Comparison of ENCODE assay signal across 23 mouse cellular contexts in genomic region chr8:111978147-111978546, GRCm38 (mm10). TPM values are rescaled to one million over a fixed set of nuclear protein-coding genes. Genes with fewer than 3 reads are reported as not detected.
DNase-seq lines count a peak whose midpoint lies in the region; ATAC-seq and TF ChIP-seq lines count a peak whose summit lies in the region.
"Had no signal": no experiment of that assay in that cellular context is flagged by ENCODE, and none has a peak within 500 bp of the region (broad histone marks: within the 10 kb centered on the region; RNA-seq: fewer than 3 reads in every experiment).

No protein-coding gene starts in this region.

- no peaks in the 10 kb centered on the region for H3K79me2 ChIP-seq in heart, adult 2 months (replicated peaks; ENCODE audit: control insufficient read depth, insufficient read depth, low read length)

- no peak overlapping the region for H3K4me2 ChIP-seq in midbrain, embryonic 14.5 days (ENCODE audit: low read length)
- H3K4me2 ChIP-seq in midbrain, embryonic 15.5 days: no peak overlapping the region
- H3K4me2 ChIP-seq: forebrain, embryonic 15.5 days; limb, embryonic 12.5 days had no signal

- no peak for ATAC-seq in midbrain, embryonic 14.5 days (ENCODE audit: low FRiP score, low TSS enrichment)
- no peak for ATAC-seq in midbrain, embryonic 15.5 days (replicated peaks)
- no peak for ATAC-seq in inflammation-experienced regulatory T-cells, adult 6 months
- ATAC-seq: forebrain, embryonic 15.5 days had no signal

- no peak overlapping the region for H3K4me3 ChIP-seq in heart, adult 2 months
- no peak overlapping the region for H3K4me3 ChIP-seq in layer of hippocampus, adult 2 months
- H3K4me3 ChIP-seq in midbrain, embryonic 14.5 days (replicated peaks; ENCODE audit: low read depth, low read length): no peak overlapping the region
- no peak overlapping the region for H3K4me3 ChIP-seq in midbrain, embryonic 15.5 days
- H3K4me3 ChIP-seq: embryonic facial prominence, embryonic 10.5 days; forebrain, embryonic 15.5 days; heart, embryonic 10.5 days; limb, embryonic 12.5 days had no signal

- H3K9me3 ChIP-seq in midbrain, embryonic 14.5 days (ENCODE audit: control insufficient read depth, low read length): no peaks in the 10 kb centered on the region
- no peaks in the 10 kb centered on the region for H3K9me3 ChIP-seq in midbrain, embryonic 15.5 days
- H3K9me3 ChIP-seq: forebrain, embryonic 15.5 days; heart, embryonic 10.5 days; limb, embryonic 12.5 days had no signal

- 82% methylated on average over 10 of the region's 10 CpGs for WGBS in heart, adult 2 months
- 86% methylated on average over 10 of the region's 10 CpGs for WGBS in midbrain, embryonic 14.5 days
- 80% methylated on average over 10 of the region's 10 CpGs for WGBS in midbrain, embryonic 15.5 days

- no peak for TF ChIP-seq POLR2A in heart, adult 2 months (IDR thresholded peaks at IDR 0.05; ENCODE audit: insufficient read depth, low read depth, low read length)

- no peaks in the 10 kb centered on the region for H3K36me3 ChIP-seq in heart, adult 2 months (ENCODE audit: control insufficient read depth, insufficient read depth, low read length)
- peaks cover 32% of the 10 kb centered on the region for H3K36me3 ChIP-seq in midbrain, embryonic 14.5 days (ENCODE audit: control insufficient read depth, insufficient read depth, low read length)
- H3K36me3 ChIP-seq in midbrain, embryonic 15.5 days (replicated peaks): 0 out of 2 replicates have a peak, but pooled peaks cover 11% of the 10 kb centered on the region

- no peaks in the 10 kb centered on the region for H3K27me3 ChIP-seq in heart, adult 2 months (ENCODE audit: control insufficient read depth, insufficient read depth, low read length)
- no peaks in the 10 kb centered on the region for H3K27me3 ChIP-seq in midbrain, embryonic 14.5 days (ENCODE audit: control insufficient read depth, insufficient read depth, low read length)
- H3K27me3 ChIP-seq in midbrain, embryonic 15.5 days (replicated peaks): no peaks in the 10 kb centered on the region
- H3K27me3 ChIP-seq: forebrain, embryonic 15.5 days; limb, embryonic 12.5 days had no signal

- H3K27ac ChIP-seq in heart, adult 2 months: no peak overlapping the region
- H3K27ac ChIP-seq in layer of hippocampus, adult 2 months: 0 out of 2 replicates have a peak overlapping the region, but pooled peaks have one; percentile 28
- H3K27ac ChIP-seq in midbrain, embryonic 14.5 days (replicated peaks; ENCODE audit: low read depth, low read length): no peak overlapping the region
- H3K27ac ChIP-seq in midbrain, embryonic 15.5 days: no peak overlapping the region
- H3K27ac ChIP-seq: embryonic facial prominence, embryonic 10.5 days; forebrain, embryonic 15.5 days; heart, embryonic 10.5 days; limb, embryonic 12.5 days had no signal

- H3K9ac ChIP-seq in heart, adult 2 months (ENCODE audit: low read depth, low read length): no peak overlapping the region
- H3K9ac ChIP-seq in midbrain, embryonic 14.5 days (replicated peaks; ENCODE audit: low read length): no peak overlapping the region
- no peak overlapping the region for H3K9ac ChIP-seq in midbrain, embryonic 15.5 days
- H3K9ac ChIP-seq: forebrain, embryonic 15.5 days; limb, embryonic 12.5 days had no signal

- no peak for TF ChIP-seq EP300 in heart, adult 2 months (IDR thresholded peaks at IDR 0.05; ENCODE audit: insufficient read depth, low read depth, low read length)

- DNase-seq in heart, postnatal 4 days: peak; percentile 20
- no peak for DNase-seq in heart, adult 2 months
- no peak for DNase-seq in layer of hippocampus, adult 2 months (ENCODE audit: low spot score in 2 of 2)
- no peak for DNase-seq in layer of hippocampus, postnatal 25 days (ENCODE audit: extremely low spot score in 1 of 2, low spot score in 1 of 2)
- DNase-seq in midbrain, embryonic 14.5 days: peak; percentile 15
- DNase-seq in cerebellum, postnatal 25 days: no peak
- DNase-seq: adrenal gland, postnatal 10 days; cerebellum, adult 8-10 months; kidney, adult 2 months; kidney, postnatal 36 days; lung, adult 2 months; lung, postnatal 14 days had no signal

- no peaks in the 10 kb centered on the region for H3K4me1 ChIP-seq in heart, adult 2 months (ENCODE audit: control insufficient read depth, insufficient read depth, low read length)
- no peaks in the 10 kb centered on the region for H3K4me1 ChIP-seq in midbrain, embryonic 14.5 days (ENCODE audit: control insufficient read depth, insufficient read depth, low read length)
- no peaks in the 10 kb centered on the region for H3K4me1 ChIP-seq in midbrain, embryonic 15.5 days
- H3K4me1 ChIP-seq: embryonic facial prominence, embryonic 10.5 days; forebrain, embryonic 15.5 days; limb, embryonic 12.5 days had no signal

- TF ChIP-seq CTCF in heart, adult 2 months (IDR thresholded peaks at IDR 0.05): no peak
- TF ChIP-seq CTCF in layer of hippocampus, adult 2 months (conservative IDR thresholded peaks at IDR 0.05): no peak

- intact Hi-C loops in heart, adult 2 months (cut with DNase I): no loop called here

RNA-seq across cellular contexts. Expression of gene Adat1, which starts 14.0 kb away (rescaled TPM):
- 1 to 10 TPM; 1.4 to 1.5 TPM for total RNA-seq in heart, postnatal 4 days (2021)
- total RNA-seq in heart, adult 2 months (2021): 1 to 10 TPM; 1.8 to 2.0 TPM
- polyA plus RNA-seq in heart, adult 2 months (2012; rRNA removed): 1.8 and 3.2 TPM in 2 replicates
- total RNA-seq in layer of hippocampus, adult 2 months (2021): 1 to 10 TPM; 6.9 TPM
- total RNA-seq in layer of hippocampus, postnatal 25 days (2021): 1 to 10 TPM; 5.0 to 6.9 TPM
- polyA plus RNA-seq in midbrain, embryonic 14.5 days (2014; fragmentation: Nextera tagmentation; extraction: Ambion mirVana): 5.3 and 5.6 TPM in 2 replicates
- 8.7 and 8.9 TPM in 2 replicates for polyA plus RNA-seq in midbrain, embryonic 15.5 days (2015; fragmentation: Nextera tagmentation; extraction: Ambion mirVana)
- polyA plus RNA-seq in inflammation-experienced regulatory T-cells, adult 6 months (2017; shearing (Covaris generic)): 1 to 10 TPM; 2.7 to 7.7 (median 6.8) TPM

RNA-seq across cellular contexts. Expression of gene Kars, which starts 33.0 kb away (rescaled TPM):
- total RNA-seq in heart, postnatal 4 days (2021): 100 to 1,000 TPM; 100 to 105 TPM
- 100 to 1,000 TPM; 100 to 111 TPM for total RNA-seq in heart, adult 2 months (2021)
- 46.0 and 67.2 TPM in 2 replicates for polyA plus RNA-seq in heart, adult 2 months (2012; rRNA removed)
- total RNA-seq in layer of hippocampus, adult 2 months (2021): 10 to 100 TPM; 76.7 to 78.4 TPM
- total RNA-seq in layer of hippocampus, postnatal 25 days (2021): 10 to 100 TPM; 77.2 to 82.6 TPM
- polyA plus RNA-seq in midbrain, embryonic 14.5 days (2014; fragmentation: Nextera tagmentation; extraction: Ambion mirVana): 145 and 186 TPM in 2 replicates
- polyA plus RNA-seq in midbrain, embryonic 15.5 days (2015; fragmentation: Nextera tagmentation; extraction: Ambion mirVana): 157 TPM in 2 replicates
- 100 to 1,000 TPM; 147 to 171 (median 151) TPM for polyA plus RNA-seq in inflammation-experienced regulatory T-cells, adult 6 months (2017; shearing (Covaris generic))

RNA-seq across cellular contexts. Expression of gene Terf2ip, which starts 33.1 kb away (rescaled TPM):
- total RNA-seq in heart, postnatal 4 days (2021): 10 to 100 TPM; 11.3 to 12.6 TPM
- 10 to 100 TPM; 10.7 to 10.8 TPM for total RNA-seq in heart, adult 2 months (2021)
- 5.3 and 8.2 TPM in 2 replicates for polyA plus RNA-seq in heart, adult 2 months (2012; rRNA removed)
- total RNA-seq in layer of hippocampus, adult 2 months (2021): 10 to 100 TPM; 42.8 to 45.2 TPM
- 10 to 100 TPM; 35.5 to 40.0 TPM for total RNA-seq in layer of hippocampus, postnatal 25 days (2021)
- polyA plus RNA-seq in midbrain, embryonic 14.5 days (2014; fragmentation: Nextera tagmentation; extraction: Ambion mirVana): 58.3 and 59.0 TPM in 2 replicates
- polyA plus RNA-seq in midbrain, embryonic 15.5 days (2015; fragmentation: Nextera tagmentation; extraction: Ambion mirVana): 70.0 and 72.1 TPM in 2 replicates
- 10 to 100 TPM in 2 of 3 experiments, 1 to 10 TPM in 1; 7.7 to 10.3 (median 10.2) TPM for polyA plus RNA-seq in inflammation-experienced regulatory T-cells, adult 6 months (2017; shearing (Covaris generic))

RNA-seq across cellular contexts. Expression of gene Gm6793, which starts 36.7 kb away (rescaled TPM):
- under 1 TPM in 1 of 2 experiments, not detected in 1; 0.33 TPM for total RNA-seq in heart, postnatal 4 days (2021)
- total RNA-seq in heart, adult 2 months (2021): not detected
- not detected in 2 replicates for polyA plus RNA-seq in heart, adult 2 months (2012; rRNA removed)
- total RNA-seq in layer of hippocampus, adult 2 months (2021): not detected
- total RNA-seq in layer of hippocampus, postnatal 25 days (2021): not detected
- polyA plus RNA-seq in midbrain, embryonic 14.5 days (2014; fragmentation: Nextera tagmentation; extraction: Ambion mirVana): 1.2 and 1.3 TPM in 2 replicates
- polyA plus RNA-seq in midbrain, embryonic 15.5 days (2015; fragmentation: Nextera tagmentation; extraction: Ambion mirVana): 1.0 and 1.4 TPM in 2 replicates
- polyA plus RNA-seq in inflammation-experienced regulatory T-cells, adult 6 months (2017; shearing (Covaris generic)): 1 to 10 TPM in 2 of 3 experiments, under 1 TPM in 1; 0.58 to 1.4 (median 1.1) TPM
- total RNA-seq: gastrocnemius, adult 8-10 months; hematopoietic stem cell, adult 5-6 weeks; midbrain, postnatal 0 days had no signal
- polyA plus RNA-seq: cortical plate, adult 2 months; spleen, adult 2 months had no signal

RNA-seq across cellular contexts. Expression of gene Gabarapl2, which starts 37.6 kb away (rescaled TPM):
- 100 to 1,000 TPM; 104 to 105 TPM for total RNA-seq in heart, postnatal 4 days (2021)
- 100 to 1,000 TPM; 129 to 131 TPM for total RNA-seq in heart, adult 2 months (2021)
- 52.2 and 94.2 TPM in 2 replicates for polyA plus RNA-seq in heart, adult 2 months (2012; rRNA removed)
- 100 to 1,000 TPM; 208 to 225 TPM for total RNA-seq in layer of hippocampus, adult 2 months (2021)
- total RNA-seq in layer of hippocampus, postnatal 25 days (2021): 100 to 1,000 TPM; 196 to 239 TPM
- polyA plus RNA-seq in midbrain, embryonic 14.5 days (2014; fragmentation: Nextera tagmentation; extraction: Ambion mirVana): 490 and 510 TPM in 2 replicates
- polyA plus RNA-seq in midbrain, embryonic 15.5 days (2015; fragmentation: Nextera tagmentation; extraction: Ambion mirVana): 430 and 438 TPM in 2 replicates
- polyA plus RNA-seq in inflammation-experienced regulatory T-cells, adult 6 months (2017; shearing (Covaris generic)): 100 to 1,000 TPM; 252 to 286 (median 255) TPM

Comparison
In these comparisons a context has a peak if more than half of its experiments do, and no peak if none do; other contexts are left out.
1. DNase-seq: peak in heart, postnatal 4 days (single experiment) and midbrain, embryonic 14.5 days (single experiment); none in heart, adult 2 months (0 of 2), layer of hippocampus, adult 2 months (0 of 2), layer of hippocampus, postnatal 25 days (0 of 2) and cerebellum, postnatal 25 days (0 of 2).